Mouse (Mus musculus) heart, postnatal 0 days (tissue): Measurements from ENCODE around the gene Patl1. TPM values are rescaled to one million over a fixed set of nuclear protein-coding genes. Genes with fewer than 3 reads are reported as not detected.

Experiments used
- ATAC-seq: fragments of 200-750 bp; cut with Nextera tagmentation; 2 replicates; pipeline ENCODE4 v1.8.0; 2017; ENCODE audit warnings: low read depth, moderate number of reproducible peaks, moderate library complexity; ENCODE audit not compliant: insufficient read depth
- DNase-seq: peaks from one replicate; pipeline ENCODE4 v3.0.0-alpha.2; 2016; ENCODE audit warnings: low spot score
- H3K27ac ChIP-seq: fragments of 300-500 bp; sonication (generic); 2 replicates; pipeline ENCODE4 v1.5.1; 2014; ENCODE audit warnings: low read depth, mild to moderate bottlenecking
- H3K27me3 ChIP-seq: fragments of 300-500 bp; sonication (generic); 2 replicates; pipeline ENCODE4 v1.6.1; 2014; ENCODE audit warnings: low read length, mixed read lengths; ENCODE audit not compliant: control insufficient read depth, insufficient read depth
- H3K36me3 ChIP-seq: fragments of 300-500 bp; sonication (generic); replicated peaks from 2 replicates; pipeline ENCODE4 v1.6.1; 2014; ENCODE audit warnings: low read length, mixed read lengths; ENCODE audit not compliant: control insufficient read depth, insufficient read depth
- H3K4me1 ChIP-seq: fragments of 300-500 bp; sonication (generic); 2 replicates; pipeline ENCODE4 v1.6.1; 2014; ENCODE audit warnings: antibody characterized with exemption; ENCODE audit not compliant: control insufficient read depth, insufficient read depth
- H3K4me2 ChIP-seq: fragments of 300-500 bp; sonication (generic); 2 replicates; pipeline ENCODE4 v1.6.1; 2014; ENCODE audit warnings: low read depth, mild to moderate bottlenecking, low read length, moderate library complexity
- H3K4me3 ChIP-seq: fragments of 300-500 bp; sonication (generic); 2 replicates; pipeline ENCODE4 v1.5.1; 2014; ENCODE audit warnings: low read depth, low read length
- H3K9ac ChIP-seq: fragments of 300-500 bp; sonication (generic); replicated peaks from 2 replicates; pipeline ENCODE4 v1.6.1; 2014; ENCODE audit warnings: low read depth, low read length, mixed read lengths
- H3K9me3 ChIP-seq: fragments of 300-500 bp; sonication (generic); replicated peaks from 2 replicates; pipeline ENCODE4 v1.6.1; 2016; ENCODE audit warnings: low read length; ENCODE audit not compliant: control insufficient read depth
- CTCF ChIP-seq: IDR thresholded peaks from 2 replicates; pipeline ENCODE4 v1.5.1; 2016; ENCODE audit warnings: antibody characterized with exemption, control low read depth, low read depth
- EP300 ChIP-seq: IDR thresholded peaks from 2 replicates; pipeline ENCODE4 v1.6.1; 2016; ENCODE audit warnings: antibody characterized with exemption, low read depth
- WGBS: fragments of 180-500 bp; shearing (Covaris S2); extraction: QIAGEN DNeasy Blood & Tissue Kit; methylation state at CpG from one replicate; pipeline ENCODE4 v1.1.7; 2014; 5-methylcytosine and 5-hydroxymethylcytosine counted together
- polyA plus RNA-seq: library from polyadenylated mRNA; unstranded; fragments of >200 nt; fragmentation: Nextera tagmentation; extraction: Ambion mirVana; gene quantifications from 2 replicates; pipeline ENCODE4 v1.2.1, GENCODE M21; 2015
- total RNA-seq: library from RNA; depleted of rRNA; stranded (reverse); fragments of >200 nt; gene quantifications from 2 replicates; pipeline ENCODE4 v1.2.3, GENCODE M21; 2014; ENCODE audit warnings: low replicate concordance

The Patl1 gene
- total and polyA plus RNA-seq, 2 experiments from 2014 or later, result 11.5 to 12.9 TPM

DNA sequence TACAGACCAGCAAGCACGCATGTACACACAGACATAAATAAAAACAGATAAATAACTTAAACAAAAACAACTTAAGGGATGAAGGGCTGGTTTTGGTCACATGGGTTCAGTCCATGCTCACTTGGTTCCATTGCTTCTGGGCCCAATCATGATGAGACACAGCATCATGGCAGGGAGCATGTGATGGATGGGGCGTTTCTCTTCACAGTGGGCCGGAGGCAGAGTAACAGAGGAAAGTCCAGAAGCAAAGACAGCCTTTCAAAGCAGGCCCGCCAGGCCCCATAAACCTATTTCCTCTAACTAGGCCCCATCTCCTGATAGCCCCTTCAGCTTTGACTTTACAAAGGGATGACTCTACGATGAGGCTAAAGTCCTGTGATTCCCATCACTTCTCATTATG, 44.4 kb downstream of the Patl1 start:
- no peaks in the 10 kb centered on the region for H3K9me3 ChIP-seq
- no peak overlapping the region for H3K9ac ChIP-seq
- no peak for ATAC-seq
- H3K36me3 ChIP-seq, result no peaks in the 10 kb centered on the region
- H3K27me3 ChIP-seq, result no peaks in the 10 kb centered on the region
- TF ChIP-seq EP300, result no peak
- TF ChIP-seq CTCF, result no peak
- H3K4me1 ChIP-seq, result no peaks in the 10 kb centered on the region
- no peak overlapping the region for H3K4me3 ChIP-seq
- no peak for DNase-seq
- 88% methylated on average over 5 of the region's 5 CpGs for WGBS
- H3K4me2 ChIP-seq, result no peak overlapping the region
- no peak overlapping the region for H3K27ac ChIP-seq

DNA sequence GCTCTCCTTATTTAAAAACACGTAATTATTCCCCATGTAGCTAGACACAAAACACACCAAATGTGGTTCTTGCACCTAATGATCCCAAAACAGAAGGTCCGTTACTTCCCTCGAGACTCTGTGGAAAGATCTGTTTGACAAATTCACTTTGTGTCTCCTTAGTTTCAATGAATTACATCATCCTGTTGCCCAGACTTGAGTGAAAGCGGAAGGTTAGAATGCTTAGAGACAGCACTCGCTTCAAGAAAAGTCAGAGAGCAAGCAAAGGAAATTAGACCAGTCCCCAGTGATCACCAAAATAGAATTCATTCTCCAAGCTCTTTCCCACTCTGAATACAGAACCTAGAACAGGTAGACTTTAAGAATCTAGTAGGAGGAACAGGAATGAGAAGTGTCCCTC, 45.2 kb downstream of the Patl1 start:
- no peaks in the 10 kb centered on the region for H3K36me3 ChIP-seq
- DNase-seq, result no peak
- WGBS, result 89% methylated on average over 5 of the region's 5 CpGs
- ATAC-seq, result no peak
- H3K9me3 ChIP-seq, result no peaks in the 10 kb centered on the region
- H3K9ac ChIP-seq, result no peak overlapping the region
- no peak for TF ChIP-seq EP300
- no peak for TF ChIP-seq CTCF
- no peaks in the 10 kb centered on the region for H3K4me1 ChIP-seq
- no peaks in the 10 kb centered on the region for H3K27me3 ChIP-seq
- H3K27ac ChIP-seq, result no peak overlapping the region
- no peak overlapping the region for H3K4me2 ChIP-seq
- no peak overlapping the region for H3K4me3 ChIP-seq

DNA sequence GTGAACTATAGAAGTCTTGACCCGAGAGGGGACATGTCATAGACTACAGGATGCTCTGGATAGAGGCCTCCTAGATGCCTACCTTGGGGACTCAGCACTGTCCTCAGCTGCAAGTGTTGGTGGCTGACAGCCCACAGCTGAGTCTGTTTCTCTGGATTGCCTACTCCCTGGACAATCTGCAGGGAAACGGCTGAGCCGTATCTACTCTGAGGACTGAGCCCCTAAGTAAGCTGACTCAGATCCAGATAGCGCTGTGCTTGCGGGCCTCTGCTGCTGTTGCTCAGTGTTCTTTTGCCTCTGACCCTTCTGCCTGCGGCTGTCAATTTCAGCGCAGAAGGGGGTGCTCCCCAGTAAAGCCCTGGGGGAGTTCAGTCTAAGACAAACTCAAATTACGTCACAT, 45.6 kb downstream of the Patl1 start:
- ATAC-seq (no peak), DNase-seq (no peak)
- no peak overlapping the region for H3K4me2 ChIP-seq
- no peak overlapping the region for H3K4me3 ChIP-seq
- no peaks in the 10 kb centered on the region for H3K4me1 ChIP-seq
- H3K27me3 ChIP-seq, result no peaks in the 10 kb centered on the region
- WGBS, result 61% methylated on average over 8 of the region's 8 CpGs
- no peak overlapping the region for H3K9ac ChIP-seq
- no peak for TF ChIP-seq CTCF
- H3K27ac ChIP-seq, result no peak overlapping the region
- H3K36me3 ChIP-seq, result no peaks in the 10 kb centered on the region
- no peaks in the 10 kb centered on the region for H3K9me3 ChIP-seq

DNA sequence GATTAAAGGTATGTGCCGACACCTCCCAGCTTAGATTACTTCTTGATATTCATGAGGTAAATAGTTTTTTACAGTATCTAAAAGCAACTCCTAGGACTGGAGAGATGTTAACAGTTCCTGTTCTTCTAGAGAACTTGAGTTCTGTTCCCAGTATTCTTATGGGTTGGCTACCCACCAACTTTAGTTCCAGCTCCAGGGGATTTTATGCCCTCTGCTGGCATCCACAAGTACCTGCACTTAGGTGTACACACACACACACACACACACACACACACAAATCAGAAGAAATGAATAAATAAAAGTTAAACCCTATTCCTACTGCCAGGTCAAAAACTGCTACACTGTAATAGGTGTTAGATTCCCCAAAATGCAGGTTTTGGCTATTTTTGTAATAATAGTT, 52.1 kb downstream of the Patl1 start:
- no peak for ATAC-seq
- no peak overlapping the region for H3K9ac ChIP-seq
- no peaks in the 10 kb centered on the region for H3K27me3 ChIP-seq
- no peak overlapping the region for H3K4me2 ChIP-seq
- 97% methylated on average over 1 of the region's 1 CpGs for WGBS
- H3K4me3 ChIP-seq, result no peak overlapping the region
- H3K9me3 ChIP-seq, result no peaks in the 10 kb centered on the region
- DNase-seq, result no peak
- H3K36me3 ChIP-seq, result no peaks in the 10 kb centered on the region
- TF ChIP-seq CTCF, result no peak
- TF ChIP-seq EP300, result no peak
- peaks cover 26% of the 10 kb centered on the region for H3K4me1 ChIP-seq
- H3K27ac ChIP-seq, result peak overlapping the region; percentile 74

DNA sequence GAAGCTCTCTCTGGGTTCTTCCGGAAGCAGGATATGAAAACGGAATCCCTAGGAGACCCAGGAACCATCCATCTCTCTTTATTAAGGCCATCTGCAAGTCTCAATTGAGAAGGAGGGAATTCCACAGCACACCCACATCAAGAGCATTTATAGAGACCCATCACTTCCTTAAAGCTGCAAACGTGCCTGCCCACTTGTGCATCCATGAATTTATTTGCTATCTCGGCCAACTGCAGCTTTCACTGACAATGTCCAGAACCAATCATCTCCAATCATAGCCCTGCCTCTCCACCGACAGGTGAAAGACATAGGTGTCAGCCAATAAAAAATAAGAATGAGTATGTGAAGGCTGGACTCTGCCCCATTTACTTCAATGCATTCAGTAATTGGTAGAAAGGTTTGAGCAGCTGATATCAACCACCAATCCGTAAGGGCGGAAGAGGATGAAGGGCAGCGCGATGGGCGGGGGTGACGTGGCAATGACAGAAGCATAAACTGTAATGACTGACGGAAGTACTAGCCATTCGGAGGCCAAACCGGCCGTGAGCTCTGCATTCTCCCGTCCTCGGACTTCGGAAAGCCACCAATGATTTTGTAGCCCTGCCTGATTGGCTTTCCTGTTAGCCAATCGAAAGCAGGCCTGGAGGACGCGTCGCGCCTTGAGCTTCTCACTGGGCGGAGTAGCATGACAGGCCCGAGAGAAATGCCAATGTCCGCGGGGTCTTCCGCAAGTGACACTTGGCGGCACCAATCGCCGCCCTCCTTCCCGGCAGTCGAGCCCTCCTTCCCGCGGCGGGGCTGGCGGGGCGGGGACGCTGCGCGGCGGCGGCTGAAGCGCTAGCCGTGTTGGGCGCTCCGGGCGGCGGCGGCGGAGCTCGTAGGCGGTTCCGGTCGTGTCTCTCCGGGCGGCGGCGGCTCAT, 53.1 kb downstream of the Patl1 start, which contains the start of gene Osbp:
Gene Osbp, plus strand, starts transcription at position 919 of the 920 bp plus-strand sequence.
- peak within 1 kb of the TSS; percentile 95 for H3K9ac ChIP-seq
- H3K27ac ChIP-seq, result peak within 1 kb of the TSS; percentile 94
- no peaks in the 10 kb centered on the region for H3K27me3 ChIP-seq
- no peaks in the 10 kb centered on the region for H3K9me3 ChIP-seq
- ATAC-seq (peak; percentile 92), DNase-seq (peak; percentile 100)
- peak within 1 kb of the TSS; percentile 87 for H3K4me2 ChIP-seq
- no peaks in the 10 kb centered on the region for H3K36me3 ChIP-seq
- H3K4me3 ChIP-seq, result peak within 1 kb of the TSS; percentile 67
- under 1% methylated on average over 59 of the region's 59 CpGs for whole genome bisulfite sequencing
- TF ChIP-seq CTCF, result no peak
- no peak; the same call in none of the 2 replicates for TF ChIP-seq EP300
- peaks cover 32% of the 10 kb centered on the region for H3K4me1 ChIP-seq
